Mouse (Mus musculus) spleen, adult 2 months (tissue): ENCODE measurements around the gene Donson. TPM values are rescaled to one million over a fixed set of nuclear protein-coding genes. Genes with fewer than 3 reads are reported as not detected.

Source experiments
- DNase-seq, 2 experiments: peaks; one replicate each; pipeline versions ENCODE4 v3.0.0 to v3.0.0-alpha.2; 2012 to 2021; ENCODE audit warnings: low spot score in 2 of 2, low read depth in 1 of 2
- H3K27ac ChIP-seq: fragments of 200-500 bp; 2 replicates; pipeline ENCODE4 v1.5.1; 2012; ENCODE audit warnings: low read length, inconsistent platforms; ENCODE audit not compliant: insufficient read depth
- H3K27me3 ChIP-seq: fragments of 200-500 bp; 2 replicates; pipeline ENCODE4 v1.6.1; 2012; ENCODE audit warnings: mild to moderate bottlenecking, moderate library complexity, low read length, inconsistent platforms; ENCODE audit not compliant: control insufficient read depth, insufficient read depth
- H3K36me3 ChIP-seq: fragments of 200-500 bp; 2 replicates; pipeline ENCODE4 v1.6.1; 2012; ENCODE audit warnings: mild to moderate bottlenecking, low read length, inconsistent platforms; ENCODE audit not compliant: control insufficient read depth, insufficient read depth
- H3K4me1 ChIP-seq: fragments of 200-500 bp; 2 replicates; pipeline ENCODE4 v1.6.1; 2011; ENCODE audit warnings: inconsistent platforms; ENCODE audit not compliant: control insufficient read depth, insufficient read depth, insufficient read length
- H3K4me3 ChIP-seq: fragments of 200-500 bp; 2 replicates; pipeline ENCODE4 v1.5.1; 2011; ENCODE audit warnings: mild to moderate bottlenecking, inconsistent platforms; ENCODE audit not compliant: insufficient read depth, insufficient read length; ENCODE audit errors: extremely low read depth
- CTCF ChIP-seq: fragments of 200-500 bp; IDR thresholded peaks from 2 replicates; pipeline ENCODE4 v1.5.1; 2011; ENCODE audit warnings: mild to moderate bottlenecking, inconsistent platforms; ENCODE audit not compliant: insufficient read depth, insufficient read length, insufficient replicate concordance; ENCODE audit errors: extremely low read depth
- POLR2A ChIP-seq: fragments of 200-500 bp; IDR thresholded peaks from 2 replicates; pipeline ENCODE4 v1.6.1; 2011; ENCODE audit warnings: low read depth, low read length, inconsistent platforms
- WGBS: fragments of 180-500 bp; shearing (Covaris S2); methylation state at CpG from one replicate; pipeline ENCODE4 v1.1.7; 2018; 5-methylcytosine and 5-hydroxymethylcytosine counted together
- polyA plus RNA-seq: library from polyadenylated mRNA; depleted of rRNA; stranded (reverse); fragments of >200 nt; gene quantifications from 2 replicates; pipeline ENCODE4 v1.2.3, GENCODE M21; 2012

Donson gene
- polyA plus RNA-seq, 1 experiment = 13.1 TPM

DNA sequence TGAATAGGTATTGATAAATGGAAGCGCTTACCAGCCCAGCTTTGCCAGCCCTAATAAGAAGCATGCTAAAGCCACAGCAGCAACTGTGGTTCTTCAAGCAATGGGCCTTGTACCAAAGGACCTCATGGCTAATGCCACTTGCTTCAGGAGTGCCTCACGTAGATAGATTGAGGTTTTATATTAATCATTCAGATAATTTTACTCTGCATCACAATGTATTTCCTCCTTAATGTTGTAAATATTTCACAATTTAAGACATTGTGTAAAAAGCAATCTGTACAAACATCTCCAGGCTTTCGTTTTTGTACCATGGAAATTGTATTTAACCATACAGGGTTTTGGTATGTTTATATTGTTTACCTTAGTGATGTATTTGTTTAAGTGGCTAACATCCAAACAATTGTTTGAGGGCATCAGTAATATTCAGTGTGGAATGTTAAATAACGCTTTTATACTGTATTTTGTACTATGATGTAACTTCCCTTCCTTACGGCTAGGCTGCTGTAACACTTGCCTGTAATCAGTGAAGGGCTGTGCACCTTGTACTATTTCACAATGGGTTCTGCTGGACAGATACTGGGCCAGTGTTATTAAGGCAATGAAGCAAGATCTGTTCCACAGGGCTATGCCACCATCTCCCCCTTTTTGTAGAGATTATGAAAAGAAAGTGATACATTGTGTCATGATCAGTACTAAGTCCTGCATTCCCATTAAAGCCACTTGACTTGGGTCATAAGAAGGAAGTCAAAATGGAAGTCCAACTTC is 10.2 kb downstream of the Donson start:
- TF ChIP-seq CTCF = no peak
- no peak for TF ChIP-seq POLR2A
- Histone ChIP-seq H3K27ac (no peak overlapping the region), H3K36me3 (peaks cover 50% of the 10 kb centered on the region), H3K4me3 (no peak overlapping the region), H3K4me1 (no peaks in the 10 kb centered on the region), H3K27me3 (no peaks in the 10 kb centered on the region)
- 91% methylated on average over 5 of the region's 5 CpGs for WGBS
- DNase-seq = no peak

GRCm38 (mm10) chr16:91674500-91674899 is 14.1 kb downstream of the Donson start:
- 94% methylated on average over 4 of the region's 4 CpGs for WGBS
- Histone ChIP-seq H3K4me1 (no peaks in the 10 kb centered on the region), H3K27me3 (no peaks in the 10 kb centered on the region), H3K4me3 (no peak overlapping the region), H3K36me3 (peaks cover 57% of the 10 kb centered on the region), H3K27ac (no peak overlapping the region)
- DNase-seq = no peak
- no peak for TF ChIP-seq POLR2A
- TF ChIP-seq CTCF = no peak

- H3K27me3 ChIP-seq = no peaks in the 10 kb centered on the region
- 95% methylated on average over 3 of the region's 3 CpGs for WGBS
- H3K4me3 ChIP-seq = no peak overlapping the region
- H3K36me3 ChIP-seq = peaks cover 59% of the 10 kb centered on the region
- TF ChIP-seq POLR2A = no peak
- TF ChIP-seq CTCF = no peak
- H3K4me1 ChIP-seq = no peaks in the 10 kb centered on the region; the same call in 1 of the 2 replicates
- no peak overlapping the region for H3K27ac ChIP-seq
- no peak for DNase-seq
Observed at GRCm38 (mm10) chr16:91663795-91664194, 24.8 kb downstream of the Donson start.

DNA sequence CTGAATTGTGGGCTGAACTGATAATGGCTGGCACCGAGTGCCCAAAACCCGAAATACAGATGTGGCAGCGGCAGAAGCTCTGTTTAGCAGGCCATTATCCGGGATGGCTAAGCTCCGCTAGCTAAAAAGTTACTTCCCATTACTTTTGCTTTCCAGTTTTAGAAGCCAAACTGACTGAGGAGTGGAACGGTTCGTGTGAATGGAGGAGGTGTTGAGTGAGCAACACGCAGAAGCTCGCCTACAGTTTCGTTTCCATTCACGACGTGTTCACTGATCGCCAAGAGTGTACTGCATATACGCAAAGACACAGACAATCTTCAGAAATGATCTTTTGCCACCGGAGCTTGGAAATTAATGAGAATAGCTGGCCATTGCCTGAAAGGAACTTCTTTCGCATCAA is 26.2 kb downstream of the Donson start:
- Histone ChIP-seq H3K36me3 (peaks cover 67% of the 10 kb centered on the region), H3K27me3 (no peaks in the 10 kb centered on the region), H3K4me3 (no peak overlapping the region), H3K4me1 (no peaks in the 10 kb centered on the region; the same call in 1 of the 2 replicates), H3K27ac (no peak overlapping the region)
- WGBS = 95% methylated on average over 16 of the region's 16 CpGs
- TF ChIP-seq CTCF (no peak), POLR2A (no peak)
- no peak for DNase-seq

GRCm38 (mm10) chr16:91661397-91661796 is 27.2 kb downstream of the Donson start:
- no peaks in the 10 kb centered on the region; the same call in 1 of the 2 replicates for H3K4me1 ChIP-seq
- H3K27me3 ChIP-seq = no peaks in the 10 kb centered on the region
- no peak overlapping the region for H3K4me3 ChIP-seq
- no peak overlapping the region for H3K27ac ChIP-seq
- 90% methylated on average over 1 of the region's 1 CpGs for WGBS
- DNase-seq = no peak
- H3K36me3 ChIP-seq = peaks cover 66% of the 10 kb centered on the region
- no peak for TF ChIP-seq CTCF
- no peak for TF ChIP-seq POLR2A

- TF ChIP-seq POLR2A (no peak), CTCF (no peak)
- 98% methylated on average over 20 of the region's 20 CpGs for WGBS
- no peak for DNase-seq
- H3K27me3 ChIP-seq = no peaks in the 10 kb centered on the region
- H3K4me3 ChIP-seq = no peak overlapping the region
- no peak overlapping the region for H3K27ac ChIP-seq
- no peaks in the 10 kb centered on the region; the same call in 1 of the 2 replicates for H3K4me1 ChIP-seq
- peaks cover 72% of the 10 kb centered on the region for H3K36me3 ChIP-seq
Observed at GRCm38 (mm10) chr16:91659798-91660197, 28.8 kb downstream of the Donson start.

DNA sequence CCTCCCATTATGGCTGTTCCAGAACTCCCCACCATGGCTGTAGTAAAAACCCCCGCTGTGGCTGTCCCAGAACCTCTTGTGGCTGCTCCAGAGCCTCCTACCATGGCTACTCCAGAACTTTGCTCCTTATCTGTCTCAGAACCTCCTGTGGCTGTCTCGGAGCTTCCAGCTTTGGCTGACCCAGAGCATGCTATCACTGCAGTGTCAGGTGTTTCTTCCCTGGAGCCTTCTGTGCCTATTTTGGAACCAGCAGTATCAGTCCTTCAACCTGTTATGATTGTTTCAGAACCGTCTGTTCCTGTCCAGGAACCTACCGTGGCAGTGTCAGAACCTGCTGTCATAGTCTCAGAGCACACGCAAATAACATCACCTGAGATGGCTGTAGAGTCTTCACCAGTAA is 30.1 kb downstream of the Donson start:
- no peak for TF ChIP-seq CTCF
- no peak for TF ChIP-seq POLR2A
- no peak overlapping the region for H3K4me3 ChIP-seq
- 94% methylated on average over 5 of the region's 5 CpGs for WGBS
- H3K27me3 ChIP-seq = no peaks in the 10 kb centered on the region
- no peak overlapping the region for H3K27ac ChIP-seq
- no peaks in the 10 kb centered on the region; the same call in 1 of the 2 replicates for H3K4me1 ChIP-seq
- DNase-seq = no peak
- H3K36me3 ChIP-seq = peaks cover 71% of the 10 kb centered on the region
